Mouse (Mus musculus): ENCODE data around the gene Hmcn1.

- TF ChIP-seq CTCF (IDR thresholded peaks at IDR 0.05; ENCODE audit: control insufficient read depth, insufficient read depth, insufficient read length) (no peak), MAX (IDR thresholded peaks at IDR 0.05) (no peak), MYOD1 (IDR thresholded peaks at IDR 0.05; ENCODE audit: control insufficient read depth, insufficient read length, low read depth) (no peak), USF1 (IDR thresholded peaks at IDR 0.05; ENCODE audit: low read depth) (no peak), CEBPB (IDR thresholded peaks at IDR 0.05; ENCODE audit: low read depth) (no peak), MYOG (IDR thresholded peaks at IDR 0.05; ENCODE audit: control insufficient read depth, extremely low read depth, insufficient read length) (no peak)
Observed at GRCm38 (mm10) chr1:150824334-150825005, 168.8 kb downstream of the Hmcn1 start.
